Mouse (Mus musculus) embryo, embryonic 10.5 days (tissue): ENCODE results near the gene Meis1.
A peak's percentile ranks its signal among the peaks of the same experiment; 100 is the strongest.

Experiments used
- DNase-seq: peaks from one replicate; pipeline ENCODE4 v3.0.0-alpha.2; 2015; ENCODE audit warnings: low spot score

Gene Meis1

GRCm38 (mm10) chr11:19014441-19015161, 4.2 kb downstream of the Meis1 start:
- peak; percentile 55 for DNase-seq

- DNase-seq = no peak
These were observed 4.7 kb downstream of the Meis1 start for GRCm38 (mm10) chr11:19014113-19014440.

- DNase-seq = peak; percentile 77
These were observed 5.4 kb downstream of the Meis1 start for GRCm38 (mm10) chr11:19013141-19014112.

- DNase-seq = peak; percentile 44
These were observed 6.2 kb downstream of the Meis1 start for GRCm38 (mm10) chr11:19012463-19013115.

GRCm38 (mm10) chr11:19012001-19012400, 6.8 kb downstream of the Meis1 start:
- peak; percentile 44 for DNase-seq

GRCm38 (mm10) chr11:19011108-19011805, 7.5 kb downstream of the Meis1 start:
- no peak for DNase-seq

GRCm38 (mm10) chr11:19010396-19010811, 8.4 kb downstream of the Meis1 start:
- DNase-seq = peak; percentile 65

- peak; percentile 54 for DNase-seq
These were observed 9.0 kb downstream of the Meis1 start for GRCm38 (mm10) chr11:19009536-19010395.

- DNase-seq = peak; percentile 42
These were observed 10.0 kb downstream of the Meis1 start for GRCm38 (mm10) chr11:19008610-19009384.

- peak; percentile 64 for DNase-seq
These were observed 11.0 kb downstream of the Meis1 start for GRCm38 (mm10) chr11:19007541-19008424.

- DNase-seq = no peak
These were observed 11.7 kb downstream of the Meis1 start for GRCm38 (mm10) chr11:19007068-19007467.

- DNase-seq = no peak
These were observed 12.7 kb downstream of the Meis1 start for GRCm38 (mm10) chr11:19005913-19006693.

- DNase-seq = no peak
These were observed 13.5 kb downstream of the Meis1 start for GRCm38 (mm10) chr11:19005007-19005912.

GRCm38 (mm10) chr11:19003066-19003465, 15.7 kb downstream of the Meis1 start:
- no peak for DNase-seq

- no peak for DNase-seq
These were observed 22.0 kb downstream of the Meis1 start for GRCm38 (mm10) chr11:18996767-18997166.

- DNase-seq = no peak
These were observed 22.5 kb downstream of the Meis1 start for GRCm38 (mm10) chr11:18996289-18996688.

GRCm38 (mm10) chr11:18992796-18993195, 26.0 kb downstream of the Meis1 start:
- no peak for DNase-seq
